In the genomic region with DNA sequence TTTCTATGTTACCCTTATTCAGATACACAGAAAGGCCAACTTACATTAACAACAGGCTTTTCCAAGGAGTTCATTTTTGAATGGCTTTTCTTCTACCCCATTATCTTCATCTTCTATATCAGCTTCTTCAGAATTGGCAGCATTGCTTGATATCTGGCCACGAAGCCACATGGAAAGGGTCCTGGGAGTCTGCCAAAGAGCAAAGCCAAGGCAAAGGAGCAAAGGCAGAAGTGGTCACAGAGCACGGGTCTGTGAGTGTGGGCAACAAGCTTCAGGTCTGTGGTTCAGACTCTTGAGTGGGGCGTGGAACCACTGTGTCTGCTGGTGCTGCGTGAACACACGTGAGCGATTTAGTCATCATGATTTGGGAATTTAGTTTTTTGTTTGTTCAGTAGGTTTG, we compare ENCODE assay signal across 20 mouse cellular contexts.
DNase-seq lines count a peak whose midpoint lies in the region; ATAC-seq lines count a peak whose summit lies in the region.
"Had no signal": no experiment of that assay in that cellular context is flagged by ENCODE, and none has a peak within 500 bp of the region (broad histone marks: within the 10 kb centered on the region; RNA-seq: fewer than 3 reads in every experiment).

No protein-coding gene starts in this region.

- H3K4me2 ChIP-seq in forebrain, embryonic 14.5 days (ENCODE audit: low read length), result no peak overlapping the region
- no peak overlapping the region for H3K4me2 ChIP-seq in kidney, embryonic 14.5 days (replicated peaks; ENCODE audit: low read depth, low read length)
- H3K4me2 ChIP-seq: embryonic facial prominence, embryonic 12.5 days; hindbrain, embryonic 13.5 days; kidney, embryonic 15.5 days; limb, embryonic 12.5 days; liver, embryonic 13.5 days; lung, embryonic 15.5 days; midbrain, embryonic 13.5 days had no signal

- no peak overlapping the region for H3K27ac ChIP-seq in forebrain, embryonic 14.5 days (ENCODE audit: low read depth, low read length)
- no peak overlapping the region for H3K27ac ChIP-seq in kidney, embryonic 14.5 days (ENCODE audit: low read depth, low read length)
- H3K27ac ChIP-seq: embryonic facial prominence, embryonic 12.5 days; hindbrain, embryonic 13.5 days; kidney, embryonic 15.5 days; liver, embryonic 13.5 days; lung, embryonic 15.5 days; midbrain, embryonic 13.5 days had no signal

- H3K4me1 ChIP-seq in forebrain, embryonic 14.5 days (ENCODE audit: control insufficient read depth, insufficient read depth, low read length), result no peaks in the 10 kb centered on the region
- H3K4me1 ChIP-seq in kidney, embryonic 14.5 days (ENCODE audit: control insufficient read depth, insufficient read depth, low read length), result no peaks in the 10 kb centered on the region
- H3K4me1 ChIP-seq: embryonic facial prominence, embryonic 12.5 days; hindbrain, embryonic 13.5 days; kidney, embryonic 15.5 days; limb, embryonic 12.5 days; lung, embryonic 15.5 days; midbrain, embryonic 13.5 days had no signal

- peak; percentile 63 to 71; a peak in 2 of 4 replicates for ATAC-seq in hematopoietic stem cell, adult 5-6 weeks (replicated peaks in 1 of 2; ENCODE audit: insufficient read depth in 1 of 2, low FRiP score in 2 of 2, low TSS enrichment in 1 of 2, low read depth in 1 of 2, poor library complexity in 2 of 2, severe bottlenecking in 2 of 2)
- no peak for ATAC-seq in forebrain, embryonic 14.5 days
- ATAC-seq in kidney, embryonic 14.5 days (ENCODE audit: low FRiP score, low TSS enrichment), result no peak
- ATAC-seq: forebrain, embryonic 16.5 days; intestine, embryonic 16.5 days; midbrain, embryonic 13.5 days had no signal

- H3K27me3 ChIP-seq in forebrain, embryonic 14.5 days (replicated peaks; ENCODE audit: control insufficient read depth, insufficient read depth, low read length), result no peaks in the 10 kb centered on the region
- no peaks in the 10 kb centered on the region for H3K27me3 ChIP-seq in kidney, embryonic 14.5 days (ENCODE audit: control insufficient read depth, insufficient read depth, low read length)
- H3K27me3 ChIP-seq: embryonic facial prominence, embryonic 12.5 days; hindbrain, embryonic 13.5 days; kidney, embryonic 15.5 days; limb, embryonic 12.5 days; liver, embryonic 13.5 days; lung, embryonic 15.5 days; midbrain, embryonic 13.5 days had no signal

- no peak overlapping the region for H3K9ac ChIP-seq in forebrain, embryonic 14.5 days (ENCODE audit: low read length)
- H3K9ac ChIP-seq in kidney, embryonic 14.5 days (ENCODE audit: low read depth, low read length), result no peak overlapping the region
- H3K9ac ChIP-seq: embryonic facial prominence, embryonic 12.5 days; hindbrain, embryonic 13.5 days; kidney, embryonic 15.5 days; limb, embryonic 12.5 days; liver, embryonic 13.5 days; lung, embryonic 15.5 days; midbrain, embryonic 13.5 days had no signal

- no peak overlapping the region for H3K4me3 ChIP-seq in forebrain, embryonic 14.5 days (ENCODE audit: low read depth, low read length)
- H3K4me3 ChIP-seq in kidney, embryonic 14.5 days (ENCODE audit: low read length), result no peak overlapping the region
- H3K4me3 ChIP-seq: embryonic facial prominence, embryonic 12.5 days; erythroblast, embryonic 14.5 days; hindbrain, embryonic 13.5 days; kidney, embryonic 15.5 days; limb, embryonic 12.5 days; liver, embryonic 13.5 days; lung, embryonic 15.5 days; midbrain, embryonic 13.5 days had no signal

- H3K36me3 ChIP-seq in forebrain, embryonic 14.5 days (ENCODE audit: control insufficient read depth, insufficient read depth, low read length), result 0 out of 2 replicates have a peak, but pooled peaks cover 21% of the 10 kb centered on the region
- H3K36me3 ChIP-seq in kidney, embryonic 14.5 days (ENCODE audit: control insufficient read depth, insufficient read depth, low read length), result peaks cover 25% of the 10 kb centered on the region

- H3K9me3 ChIP-seq in forebrain, embryonic 14.5 days (replicated peaks; ENCODE audit: control insufficient read depth, low read length), result no peaks in the 10 kb centered on the region
- no peaks in the 10 kb centered on the region for H3K9me3 ChIP-seq in kidney, embryonic 14.5 days (ENCODE audit: control insufficient read depth, low read length)
- H3K9me3 ChIP-seq: embryonic facial prominence, embryonic 12.5 days; hindbrain, embryonic 13.5 days; kidney, embryonic 15.5 days; limb, embryonic 12.5 days; liver, embryonic 13.5 days; lung, embryonic 15.5 days; midbrain, embryonic 13.5 days had no signal

- peak; percentile 19 to 32 for DNase-seq in lung, adult 18-20 months
- DNase-seq in lung, postnatal 10 days, result no peak
- DNase-seq in brain, adult 2 months (ENCODE audit: low read depth, low spot score), result peak; percentile 77
- peak; percentile 83 for DNase-seq in cerebellum, adult 9-10 months
- DNase-seq in gastrocnemius, postnatal 10 days, result no peak
- no peak for DNase-seq in forebrain, embryonic 14.5 days (ENCODE audit: low spot score)
- DNase-seq: adrenal gland, postnatal 14 days; liver, embryonic 13.5 days; thymus, adult 2 months had no signal

- 94% methylated on average over 6 of the region's 6 CpGs for WGBS in forebrain, embryonic 14.5 days
- 93% methylated on average over 6 of the region's 6 CpGs for WGBS in kidney, embryonic 14.5 days

Comparison
In these comparisons a context has a peak if more than half of its experiments do, and no peak if none do; other contexts are left out.
1. DNase-seq: peak in lung, adult 18-20 months (2 of 2), brain, adult 2 months (single experiment) and cerebellum, adult 9-10 months (single experiment); none in lung, postnatal 10 days (single experiment), gastrocnemius, postnatal 10 days (single experiment) and forebrain, embryonic 14.5 days (single experiment).
2. ATAC-seq: peak in hematopoietic stem cell, adult 5-6 weeks (2 of 2); none in forebrain, embryonic 14.5 days (single experiment) and kidney, embryonic 14.5 days (single experiment).